Mouse (Mus musculus) macrophage (primary cell): ENCODE measurements around the gene Borcs8. TPM values are rescaled to one million over a fixed set of nuclear protein-coding genes. Genes with fewer than 3 reads are reported as not detected.

Experiments used
- H3K27ac ChIP-seq: fragments of 350-480 bp; formaldehyde crosslinking; 2 replicates; pipeline ENCODE4 v1.9.0; 2021
- H3K36me3 ChIP-seq: fragments of 350-480 bp; formaldehyde crosslinking; 2 replicates; pipeline ENCODE4 v1.9.0; 2021; ENCODE audit errors: inconsistent target
- H3K4me3 ChIP-seq: fragments of 350-480 bp; formaldehyde crosslinking; 2 replicates; pipeline ENCODE4 v1.9.0; 2021; ENCODE audit errors: inconsistent target
- H3K79me2 ChIP-seq: fragments of 350-480 bp; formaldehyde crosslinking; 2 replicates; pipeline ENCODE4 v1.9.0; 2021; ENCODE audit errors: inconsistent target
- WGBS: methylation state at CpG from one replicate; pipeline ENCODE4 v1.1.7; 2026; ENCODE audit warnings: inconsistent platforms; ENCODE audit not compliant: missing documents; 5-methylcytosine and 5-hydroxymethylcytosine counted together
- polyA plus RNA-seq: library from polyadenylated mRNA; stranded (reverse); fragments of 250-400 nt; gene quantifications from 3 replicates; pipeline ENCODE4 v1.2.4, GENCODE M21; 2018; ENCODE audit warnings: inconsistent platforms

The Borcs8 gene
- polyA plus RNA-seq, 1 experiment from 2014 or later = 53.1 TPM

GRCm38 (mm10) chr8:70157240-70157800 lies 18.0 kb downstream of the Borcs8 start:
- H3K79me2 ChIP-seq = no peaks in the 10 kb centered on the region
- no peak overlapping the region for H3K4me3 ChIP-seq
- 100% methylated on average over 1 of the region's 1 CpGs for WGBS
- H3K27ac ChIP-seq = no peak overlapping the region
- H3K36me3 ChIP-seq = no peaks in the 10 kb centered on the region

- no peak overlapping the region for H3K27ac ChIP-seq
- H3K36me3 ChIP-seq = no peaks in the 10 kb centered on the region
- H3K79me2 ChIP-seq = no peaks in the 10 kb centered on the region
- WGBS = 9% methylated on average over 40 of the region's 40 CpGs
- H3K4me3 ChIP-seq = no peak overlapping the region; the same call in 1 of the 2 replicates
Measured at GRCm38 (mm10) chr8:70158069-70158853, 19.0 kb downstream of the Borcs8 start.

DNA sequence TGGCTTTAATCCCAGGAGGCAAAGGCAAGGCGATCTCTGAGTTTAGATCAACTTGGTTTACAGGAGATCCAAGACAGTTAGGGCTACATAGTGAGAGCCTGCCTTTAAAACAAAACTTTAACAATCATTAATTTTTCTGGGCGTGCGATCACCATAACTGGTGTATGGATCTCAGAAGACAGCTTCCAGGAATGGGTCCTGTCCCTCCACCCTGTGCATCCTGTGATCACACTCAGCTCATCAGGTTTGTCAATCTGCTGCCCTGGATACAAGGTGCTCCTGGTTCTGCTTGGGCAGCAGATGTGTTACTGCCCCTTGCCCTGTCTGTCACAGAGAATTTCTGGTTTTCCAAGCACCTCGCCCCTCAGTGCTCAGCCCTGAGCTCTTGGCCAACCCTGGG lies 19.9 kb downstream of the Borcs8 start:
- Histone ChIP-seq H3K36me3 (no peaks in the 10 kb centered on the region), H3K27ac (no peak overlapping the region), H3K79me2 (no peaks in the 10 kb centered on the region), H3K4me3 (no peak overlapping the region)
- 79% methylated on average over 4 of the region's 4 CpGs for WGBS

DNA sequence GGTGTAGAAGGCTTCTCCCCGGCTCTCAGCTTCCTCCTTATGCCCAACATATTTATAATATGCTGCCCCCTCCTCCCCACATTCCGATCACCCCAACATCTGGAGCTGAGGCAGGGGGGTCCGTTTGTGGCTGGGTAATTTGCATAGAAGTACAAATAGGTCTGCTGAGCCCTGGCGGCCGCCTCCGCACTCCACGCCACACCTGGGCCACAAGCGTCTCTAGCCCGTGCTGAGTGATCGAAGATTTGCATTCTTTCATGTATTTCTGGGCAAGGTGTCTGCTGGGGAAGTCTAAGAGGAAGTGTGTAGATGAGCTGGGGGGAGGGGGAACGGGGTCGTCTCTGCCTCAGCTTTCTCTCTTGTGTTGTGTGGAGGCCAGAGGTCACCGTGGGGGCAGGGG lies 20.7 kb downstream of the Borcs8 start:
- 30% methylated on average over 13 of the region's 13 CpGs for WGBS
- no peak overlapping the region for H3K4me3 ChIP-seq

DNA sequence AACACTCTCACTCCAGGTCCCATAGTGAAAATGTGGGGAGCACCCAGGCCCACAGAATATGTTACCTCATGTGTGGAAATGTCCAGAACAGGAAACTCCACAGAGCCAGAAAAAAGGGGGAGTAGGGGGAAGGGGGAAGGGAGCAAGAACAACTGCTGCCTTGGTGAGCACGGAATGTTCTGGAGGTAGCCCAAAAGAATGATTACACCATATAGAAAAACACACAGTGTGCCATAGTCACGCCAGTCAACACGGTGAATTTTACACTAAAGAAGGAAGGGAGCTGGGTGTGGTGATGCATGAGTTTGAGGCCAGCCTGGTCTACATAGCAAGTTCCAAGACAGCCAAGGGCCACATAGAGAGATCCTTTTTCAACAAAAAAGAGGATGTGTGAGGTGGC lies 24.0 kb downstream of the Borcs8 start:
- Histone ChIP-seq H3K79me2 (no peaks in the 10 kb centered on the region), H3K27ac (no peak overlapping the region), H3K36me3 (no peaks in the 10 kb centered on the region), H3K4me3 (no peak overlapping the region)
- WGBS = 94% methylated on average over 3 of the region's 3 CpGs

More for the DNA sequence above, 20.7 kb downstream of the Borcs8 start:
- no peaks in the 10 kb centered on the region for H3K79me2 ChIP-seq
- no peak overlapping the region for H3K27ac ChIP-seq
- no peaks in the 10 kb centered on the region for H3K36me3 ChIP-seq

DNA sequence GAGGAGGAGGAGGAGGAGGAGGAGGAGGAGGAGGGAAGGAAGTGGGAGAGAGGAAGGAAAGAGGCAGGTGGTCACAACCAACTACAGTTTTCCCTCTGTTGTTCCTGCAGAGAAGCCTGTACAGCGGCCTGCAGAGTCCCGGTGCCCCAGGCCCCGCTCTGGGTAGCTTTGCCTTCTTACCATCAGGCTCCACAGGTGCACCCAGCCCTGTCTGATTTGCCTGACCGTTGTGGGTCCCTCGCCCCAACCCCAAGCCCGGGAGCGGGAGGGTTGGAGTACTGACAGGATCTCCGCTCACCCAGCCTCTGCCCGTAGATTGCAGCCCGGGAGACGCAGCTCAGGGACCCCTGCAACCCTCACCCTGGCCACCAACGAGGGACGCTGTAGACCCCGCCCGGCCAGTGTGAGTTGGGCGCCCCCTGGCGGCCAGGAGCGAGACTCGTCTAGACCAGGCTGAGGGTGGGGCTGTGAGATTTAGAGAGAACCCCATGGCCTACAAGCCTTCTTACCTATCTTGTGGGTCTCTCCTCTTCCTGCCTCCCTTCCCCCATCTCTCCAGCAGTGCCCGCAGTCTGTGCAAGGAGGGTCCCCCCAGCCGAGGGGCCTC lies 27.3 kb downstream of the Borcs8 start:
- H3K4me3 ChIP-seq = no peak overlapping the region
- WGBS = 3% methylated on average over 20 of the region's 21 CpGs
- H3K79me2 ChIP-seq = no peaks in the 10 kb centered on the region
- H3K27ac ChIP-seq = no peak overlapping the region
- no peaks in the 10 kb centered on the region for H3K36me3 ChIP-seq

DNA sequence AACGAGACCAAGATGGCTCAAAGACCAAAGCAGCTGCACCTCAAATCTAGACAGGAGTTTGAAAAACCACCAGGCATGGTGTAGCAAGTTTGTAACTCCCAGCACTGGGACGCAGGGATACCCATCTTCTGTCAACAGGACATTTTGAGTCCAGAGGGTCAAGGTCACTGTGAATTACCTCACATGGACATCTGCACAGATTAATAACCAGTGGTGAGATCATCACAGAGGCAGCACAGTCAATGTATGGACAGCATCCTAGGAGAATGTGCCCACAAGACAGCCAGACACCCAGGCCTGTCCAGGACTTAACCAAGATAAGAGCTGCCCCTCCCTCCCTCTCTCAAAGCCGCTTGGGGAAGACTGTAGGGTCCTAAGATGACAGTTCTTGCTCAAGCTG lies 30.8 kb downstream of the Borcs8 start:
- peaks cover 18% of the 10 kb centered on the region; the same call in 1 of the 2 replicates for H3K79me2 ChIP-seq

DNA sequence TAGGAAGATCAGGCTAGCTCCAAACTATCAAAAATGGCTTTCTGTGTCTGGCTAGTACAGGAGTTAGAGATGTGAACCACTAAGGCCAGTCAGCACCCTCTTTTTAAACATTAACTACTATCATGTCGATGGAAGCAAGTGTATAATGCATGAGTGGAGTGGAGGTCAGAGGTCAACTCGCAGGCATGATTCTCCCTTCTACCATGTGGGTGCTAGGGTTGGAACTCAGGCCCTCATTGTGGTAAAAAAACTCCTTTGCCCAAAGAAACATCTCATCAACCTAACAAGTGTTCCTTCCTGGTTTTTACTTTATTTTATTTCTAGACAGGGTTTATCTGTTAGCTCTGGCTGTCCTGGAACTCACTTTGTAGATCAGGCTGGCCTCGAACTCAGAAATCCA lies 31.4 kb downstream of the Borcs8 start:
- no peak overlapping the region for H3K27ac ChIP-seq
- peaks cover 18% of the 10 kb centered on the region; the same call in 1 of the 2 replicates for H3K79me2 ChIP-seq
- WGBS = 100% methylated on average over 2 of the region's 3 CpGs
- H3K4me3 ChIP-seq = no peak overlapping the region
- H3K36me3 ChIP-seq = no peaks in the 10 kb centered on the region

More for the DNA sequence above, 30.8 kb downstream of the Borcs8 start:
- H3K27ac ChIP-seq = no peak overlapping the region
- H3K36me3 ChIP-seq = no peaks in the 10 kb centered on the region
- no peak overlapping the region for H3K4me3 ChIP-seq
- 89% methylated on average over 3 of the region's 3 CpGs for WGBS

- WGBS = over 99% methylated on average over 7 of the region's 7 CpGs
- no peak overlapping the region for H3K27ac ChIP-seq
- peaks cover 18% of the 10 kb centered on the region; the same call in 1 of the 2 replicates for H3K79me2 ChIP-seq
- no peak overlapping the region for H3K4me3 ChIP-seq
- H3K36me3 ChIP-seq = no peaks in the 10 kb centered on the region
Measured at GRCm38 (mm10) chr8:70171240-70171639, 31.9 kb downstream of the Borcs8 start.

GRCm38 (mm10) chr8:70172043-70172681 lies 32.9 kb downstream of the Borcs8 start, which contains the start of gene Tmem161a:
Tmem161a (plus strand) TSS chr8:70172356.
- Histone ChIP-seq H3K4me3 (peak within 1 kb of the TSS; percentile 76), H3K79me2 (peaks cover 18% of the 10 kb centered on the region; the same call in 1 of the 2 replicates), H3K27ac (peak within 1 kb of the TSS; percentile 36), H3K36me3 (peaks cover 1% of the 10 kb centered on the region; the same call in 1 of the 2 replicates)
- 2% methylated on average over 26 of the region's 27 CpGs for WGBS

DNA sequence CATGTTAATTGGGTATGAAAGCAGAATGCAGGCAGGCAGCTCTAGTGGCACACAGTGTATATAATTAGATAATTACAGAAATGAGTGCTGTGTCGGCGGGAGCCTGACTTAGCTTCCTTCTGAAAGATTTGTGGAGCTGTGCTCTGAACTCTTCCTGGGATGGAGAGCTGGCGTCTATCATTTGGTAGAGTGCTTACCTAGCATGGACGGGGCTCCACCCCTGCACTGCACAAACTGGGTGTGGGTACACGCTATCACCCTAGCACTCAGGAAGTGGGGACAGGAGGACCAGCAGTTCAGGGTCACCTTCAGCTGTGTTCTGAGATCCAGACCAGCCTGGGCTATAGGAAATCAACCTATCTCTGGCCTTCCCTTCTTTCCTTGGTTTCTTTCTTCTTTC lies 34.0 kb downstream of the Borcs8 start:
- peaks cover 18% of the 10 kb centered on the region; the same call in 1 of the 2 replicates for H3K79me2 ChIP-seq
- H3K36me3 ChIP-seq = peaks cover 6% of the 10 kb centered on the region; the same call in 1 of the 2 replicates
- no peak overlapping the region for H3K4me3 ChIP-seq
- no peak overlapping the region for H3K27ac ChIP-seq
- WGBS = 88% methylated on average over 5 of the region's 5 CpGs

DNA sequence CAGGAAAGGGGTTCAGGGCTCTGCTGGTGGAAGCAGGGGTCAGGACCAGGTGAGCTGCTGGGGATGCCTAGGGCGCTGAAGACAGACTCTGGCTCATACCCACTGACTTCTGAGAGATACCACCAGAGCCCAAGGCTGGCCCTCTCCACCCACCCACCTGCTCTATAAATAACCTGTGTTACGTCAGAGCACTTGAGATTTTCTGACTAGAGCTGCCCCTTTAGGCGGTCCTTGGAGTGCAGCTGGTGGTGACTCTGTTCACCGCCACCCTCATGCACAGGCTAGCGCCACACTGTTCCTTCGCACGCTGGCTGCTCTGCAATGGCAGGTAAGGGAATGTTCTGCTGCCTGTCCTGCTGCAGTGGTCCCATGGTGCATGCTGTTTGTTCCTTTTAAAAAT lies 34.8 kb downstream of the Borcs8 start:
- no peak overlapping the region for H3K4me3 ChIP-seq
- 90% methylated on average over 6 of the region's 7 CpGs for WGBS

GRCm38 (mm10) chr8:70178231-70178630 lies 38.9 kb downstream of the Borcs8 start:
- WGBS = 100% methylated on average over 2 of the region's 2 CpGs
- Histone ChIP-seq H3K4me3 (no peak overlapping the region), H3K79me2 (peaks cover 11% of the 10 kb centered on the region; the same call in 1 of the 2 replicates), H3K27ac (no peak overlapping the region), H3K36me3 (peaks cover 15% of the 10 kb centered on the region; the same call in 1 of the 2 replicates)

More for the DNA sequence above, 34.8 kb downstream of the Borcs8 start:
- H3K36me3 ChIP-seq = peaks cover 6% of the 10 kb centered on the region; the same call in 1 of the 2 replicates
- peaks cover 18% of the 10 kb centered on the region; the same call in 1 of the 2 replicates for H3K79me2 ChIP-seq
- no peak overlapping the region for H3K27ac ChIP-seq

DNA sequence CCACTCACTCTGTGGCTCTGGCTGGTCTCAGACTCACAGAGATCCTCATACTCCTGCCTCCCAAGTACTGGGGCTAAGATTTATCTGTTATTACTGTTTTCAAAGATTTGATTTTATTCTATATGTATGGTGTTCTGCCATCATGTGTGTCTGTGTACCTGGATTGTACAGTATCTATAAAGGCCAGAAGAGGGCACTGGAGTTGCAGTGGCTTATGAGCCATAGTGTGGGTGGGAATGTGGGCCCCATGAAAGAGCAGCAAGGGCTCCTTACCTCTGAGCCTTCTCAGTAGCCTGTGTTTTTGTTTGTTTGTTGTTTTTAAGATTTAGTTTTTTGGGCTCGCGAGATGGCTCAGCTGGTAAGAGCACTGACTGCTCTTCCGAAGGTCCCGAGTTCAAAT lies 39.8 kb downstream of the Borcs8 start:
- peaks cover 15% of the 10 kb centered on the region; the same call in 1 of the 2 replicates for H3K36me3 ChIP-seq
- H3K79me2 ChIP-seq = peaks cover 3% of the 10 kb centered on the region; the same call in 1 of the 2 replicates
- no peak overlapping the region for H3K4me3 ChIP-seq
- 95% methylated on average over 4 of the region's 4 CpGs for WGBS
- H3K27ac ChIP-seq = no peak overlapping the region
